Mouse (Mus musculus) heart, adult 8-10 months (tissue): ENCODE measurements around the gene Igf1r. TPM values are rescaled to one million over a fixed set of nuclear protein-coding genes. Genes with fewer than 3 reads are reported as not detected.
A peak's percentile ranks its signal among the peaks of the same experiment; 100 is the strongest.

Experiments
- DNase-seq: peaks from one replicate; pipeline ENCODE4 v3.0.0; 2022; ENCODE audit warnings: low spot score
- total RNA-seq, 4 experiments: library from RNA; stranded (reverse); gene quantifications; 2 replicates each; pipeline ENCODE4 v1.2.4; 2022

The Igf1r gene
- 10 to 100 TPM; 10.3 to 17.3 (median 14.4) TPM for total RNA-seq

DNA sequence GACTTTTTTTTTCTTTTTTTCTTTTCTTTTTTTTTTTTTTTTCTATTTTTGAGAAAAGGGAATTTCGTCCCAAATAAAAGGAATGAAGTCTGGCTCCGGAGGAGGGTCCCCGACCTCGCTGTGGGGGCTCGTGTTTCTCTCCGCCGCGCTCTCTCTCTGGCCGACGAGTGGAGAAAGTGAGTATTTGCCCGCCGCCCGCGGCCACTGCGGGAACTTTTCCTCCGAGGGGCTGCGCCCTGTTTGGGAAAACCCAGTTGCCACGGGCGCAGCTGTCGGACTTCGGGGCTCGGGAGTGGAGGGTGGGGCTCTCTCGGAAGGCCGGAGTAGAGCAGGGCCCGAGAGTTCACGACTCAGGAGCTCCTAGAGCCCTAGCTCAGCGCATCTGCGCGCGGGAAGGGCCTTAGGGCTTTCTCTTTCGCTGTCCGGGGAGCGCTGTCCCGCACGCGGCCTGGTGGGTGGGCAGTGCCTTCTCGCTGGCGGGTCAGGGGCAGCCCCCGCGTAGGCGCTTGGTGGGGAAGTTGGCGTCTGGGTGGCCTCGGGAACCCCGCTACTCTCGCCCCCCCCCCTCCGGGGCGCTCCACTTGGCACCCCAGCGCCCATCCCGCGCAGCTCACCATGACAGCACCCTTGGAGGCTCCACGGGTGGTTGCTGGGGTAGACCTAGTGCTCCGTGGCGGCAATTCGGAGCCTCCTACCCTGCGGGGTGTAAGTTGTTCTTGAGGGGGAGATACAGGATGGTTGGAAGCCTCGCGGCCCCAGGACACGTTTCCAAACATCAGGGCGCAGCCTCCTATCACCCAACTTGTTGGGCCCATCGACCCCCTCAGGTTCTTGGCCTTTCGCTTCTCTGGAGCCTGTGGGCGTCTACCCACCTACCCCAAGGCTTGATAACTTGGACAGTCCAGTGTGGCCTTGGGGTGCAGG, at the start of gene Igf1r:
Gene Igf1r, plus strand, starts transcription at position 51 of the 924 bp plus-strand sequence.
- peak; percentile 29 for DNase-seq

DNA sequence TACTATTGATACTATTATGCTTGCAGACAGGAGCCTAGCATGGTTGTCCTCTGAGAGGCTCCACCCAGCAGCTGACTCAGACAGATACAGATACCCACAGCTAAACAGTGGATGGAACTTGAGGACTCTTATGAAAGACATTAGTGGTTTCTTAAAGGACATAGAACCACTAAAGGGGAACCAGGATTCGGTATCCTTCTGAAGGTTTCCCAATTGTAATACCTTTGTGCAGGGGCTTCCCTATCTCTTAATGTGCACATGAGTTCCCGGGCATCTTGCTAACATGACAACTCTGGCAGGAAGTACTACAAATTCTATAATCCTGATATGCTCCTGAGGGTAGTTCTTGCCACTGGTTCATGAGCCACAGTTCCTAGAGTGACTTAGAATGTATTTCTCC, 46.3 kb upstream of the Igf1r start:
- no peak for DNase-seq

DNA sequence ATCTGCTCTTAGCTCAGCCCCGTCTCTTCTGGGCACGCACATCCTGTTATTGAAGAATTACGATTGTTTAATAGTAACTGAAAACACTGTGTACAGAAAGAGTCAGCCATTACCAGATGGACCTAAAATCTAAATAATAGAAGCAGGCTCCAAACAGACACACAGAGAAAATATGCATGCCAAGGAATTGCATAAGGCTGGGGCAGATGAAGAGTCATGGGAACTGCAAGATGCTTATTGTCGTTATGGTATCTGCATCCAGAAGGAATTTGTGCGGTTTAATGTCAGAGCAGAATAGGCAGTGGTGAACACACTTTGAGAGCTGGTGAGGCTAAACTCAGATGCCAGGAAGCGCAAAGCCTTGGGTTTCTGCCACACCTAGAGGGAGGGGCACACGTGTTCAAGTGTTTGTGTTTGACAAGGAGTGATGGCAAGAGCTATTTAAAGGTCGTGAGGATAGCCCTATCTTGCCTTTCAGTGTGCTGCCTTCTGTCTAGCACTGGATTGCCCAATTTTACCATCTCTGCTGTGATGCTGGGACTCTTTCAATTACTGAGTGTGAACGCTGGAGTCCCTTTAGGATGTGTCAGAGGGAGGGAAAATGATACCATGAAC, 44.7 kb upstream of the Igf1r start:
- no peak for DNase-seq

DNA sequence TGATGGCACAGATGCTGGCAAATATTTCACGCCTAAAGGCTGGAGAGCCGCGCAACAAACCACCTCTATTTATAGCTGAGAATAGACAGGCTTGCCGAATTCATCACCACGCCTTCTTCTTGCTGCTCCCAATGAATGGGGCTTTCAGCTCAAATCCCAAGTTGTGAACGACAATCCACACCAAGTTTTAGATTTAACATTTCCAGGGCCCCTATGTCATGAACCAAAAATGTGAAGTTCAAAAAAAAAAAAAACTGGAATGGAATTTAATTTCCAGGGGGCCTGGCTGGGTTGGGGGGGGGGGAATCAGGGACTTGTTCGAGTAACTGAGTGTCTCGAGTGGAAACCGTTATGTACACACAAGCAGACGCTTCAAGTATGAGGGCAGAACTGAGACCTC, 42.1 kb upstream of the Igf1r start:
- peak; percentile 11 for DNase-seq

DNA sequence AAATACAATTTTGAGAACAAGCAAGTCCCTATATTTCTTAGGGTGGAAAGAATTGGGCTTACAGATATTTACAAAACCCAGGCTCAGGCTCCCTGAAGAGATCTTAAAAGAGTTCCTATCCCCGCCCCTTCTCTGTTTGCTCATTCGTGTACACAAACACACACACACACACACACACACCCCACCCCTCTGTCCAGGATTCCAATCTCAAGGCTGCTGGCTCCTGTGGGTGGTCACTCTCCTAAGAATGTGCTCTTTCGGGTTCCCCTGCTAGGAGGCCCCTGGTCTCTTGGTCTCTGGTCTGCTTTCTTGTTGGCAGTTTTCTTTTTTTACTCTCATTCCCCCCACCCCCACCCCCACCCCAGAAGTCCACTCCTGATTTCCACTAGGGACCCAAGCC, 41.7 kb upstream of the Igf1r start:
- DNase-seq = no peak

DNA sequence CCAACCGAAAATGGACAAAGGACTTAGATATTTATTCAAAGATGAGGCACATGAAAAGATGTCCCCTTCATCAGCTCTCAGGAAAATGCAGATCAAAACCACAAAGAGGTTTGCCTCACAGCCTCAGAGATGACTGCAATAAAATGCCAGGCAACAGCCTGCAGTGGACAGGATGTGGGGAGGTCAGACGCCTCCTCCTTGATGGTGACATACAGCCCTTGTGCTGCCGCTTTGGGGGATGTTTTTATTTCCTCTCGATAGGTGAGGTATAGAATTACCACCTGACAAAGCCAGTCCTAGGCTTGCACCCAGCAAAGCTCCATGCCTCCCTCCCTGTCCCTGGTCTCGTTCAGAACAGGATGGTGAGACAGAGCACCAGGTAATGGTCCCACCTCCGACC, 40.8 kb upstream of the Igf1r start:
- no peak for DNase-seq

DNA sequence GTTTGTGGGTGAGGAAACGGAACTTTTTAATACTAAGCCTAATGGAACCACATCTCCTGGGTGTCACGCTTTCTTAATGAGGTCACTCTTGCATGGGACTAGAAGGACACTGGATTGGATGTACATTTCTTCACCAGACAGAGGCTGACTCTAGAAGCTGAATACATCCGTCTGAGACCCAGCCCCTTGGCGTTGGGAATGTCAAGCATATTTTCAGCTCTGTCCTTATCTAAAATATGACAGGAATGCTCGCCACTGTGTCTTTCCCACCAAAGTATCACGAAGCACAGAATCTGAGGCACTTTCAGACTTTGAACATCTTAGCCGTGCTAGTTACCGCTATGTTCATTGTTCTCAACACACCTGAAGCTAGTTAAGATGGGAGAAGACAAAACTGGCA, 35.7 kb upstream of the Igf1r start:
- no peak for DNase-seq

DNA sequence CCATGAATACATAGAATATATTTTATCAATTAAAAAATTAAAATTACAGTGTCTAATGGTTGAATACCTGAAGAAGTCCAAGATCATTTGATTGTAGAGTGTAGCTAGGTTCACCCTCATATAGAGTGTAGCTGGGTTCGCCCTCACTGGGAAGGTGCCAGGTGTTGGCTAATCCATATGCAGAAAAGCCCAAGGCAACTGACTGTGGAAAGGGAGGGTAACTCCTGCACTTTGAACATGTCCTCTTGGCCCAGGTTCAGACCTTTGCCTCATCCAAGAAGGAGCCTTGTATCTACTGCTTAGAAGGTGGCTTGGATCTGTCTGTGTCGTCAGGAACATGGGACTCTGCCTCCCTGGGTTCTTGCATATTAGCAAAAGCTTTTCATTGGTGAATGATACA, 34.9 kb upstream of the Igf1r start:
- no peak for DNase-seq

DNA sequence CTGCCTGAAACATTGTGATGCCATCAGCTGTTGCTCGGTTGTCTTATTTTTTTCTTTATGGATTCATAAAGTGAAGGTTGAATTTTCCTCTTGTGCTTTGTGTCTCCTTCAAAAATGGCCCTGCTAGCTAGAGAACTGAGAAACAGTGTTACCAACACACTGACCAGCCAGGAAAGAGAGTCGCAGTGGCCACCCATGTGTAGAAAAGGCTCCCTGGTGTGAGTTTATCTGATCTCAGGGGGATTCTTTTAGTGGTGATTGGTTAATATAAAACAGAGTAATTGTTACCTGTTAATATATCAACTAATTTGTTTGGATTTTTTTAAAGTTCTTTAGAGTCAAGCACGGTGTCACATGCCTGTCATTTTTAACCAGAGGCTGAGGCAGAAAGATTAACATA, 33.2 kb upstream of the Igf1r start:
- no peak for DNase-seq

DNA sequence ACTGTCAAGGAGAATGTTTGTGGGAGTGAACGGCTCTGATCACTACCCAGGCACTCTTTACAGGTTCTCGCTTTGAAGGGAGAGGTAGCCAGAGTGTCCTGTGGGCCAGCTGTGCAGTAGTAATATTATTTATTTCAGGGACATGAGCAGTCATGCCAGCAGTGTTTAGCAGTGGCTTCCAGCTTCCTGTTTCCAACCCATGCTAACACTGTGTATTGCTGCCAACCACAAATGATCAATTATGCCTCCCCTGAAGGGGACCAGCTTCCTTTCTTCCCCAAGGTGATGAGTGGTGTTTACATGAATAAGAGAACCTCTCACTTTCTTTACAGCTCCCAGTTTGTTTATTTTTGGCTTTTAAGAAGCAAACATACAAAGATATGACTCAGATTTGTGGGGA, 28.4 kb upstream of the Igf1r start:
- no peak for DNase-seq

DNA sequence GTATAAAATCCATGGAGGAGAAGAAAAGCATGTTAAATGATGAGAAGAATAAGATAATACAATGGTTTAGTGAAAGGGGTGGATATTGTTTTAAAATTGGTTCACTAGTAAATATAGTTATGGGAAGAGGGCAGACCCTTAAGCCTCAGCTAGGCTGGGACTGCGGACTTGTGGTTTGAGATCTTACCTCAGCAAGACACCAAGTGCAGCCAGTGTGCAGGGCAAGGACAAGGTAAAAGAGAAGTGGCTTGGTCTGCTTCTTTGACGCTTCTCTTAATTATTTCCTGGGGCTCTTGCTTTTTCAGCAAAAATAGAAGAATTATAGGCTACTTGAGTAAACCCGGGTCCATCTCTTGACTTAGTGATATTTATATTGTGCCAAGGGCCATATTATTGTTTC, 22.5 kb upstream of the Igf1r start:
- no peak for DNase-seq

DNA sequence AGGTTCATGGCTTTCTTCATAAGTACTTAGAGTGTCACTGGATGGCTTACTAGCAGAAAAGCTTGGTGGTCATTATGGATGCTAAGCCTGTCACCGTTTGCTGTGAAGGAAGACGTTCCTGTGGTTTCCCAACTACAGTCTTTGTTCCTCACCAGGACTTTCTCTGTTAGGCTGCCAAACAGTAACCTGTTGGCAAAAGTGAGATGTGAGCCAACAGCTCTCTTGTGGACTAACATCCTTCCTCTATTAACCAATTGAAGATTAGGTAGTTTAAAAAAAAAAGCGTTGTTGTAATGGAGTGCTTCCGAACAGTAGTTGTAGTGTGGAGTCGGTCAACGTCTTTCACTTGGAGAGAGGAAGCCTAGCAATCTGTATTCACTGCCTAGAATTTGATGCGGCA, 15.8 kb upstream of the Igf1r start:
- no peak for DNase-seq

DNA sequence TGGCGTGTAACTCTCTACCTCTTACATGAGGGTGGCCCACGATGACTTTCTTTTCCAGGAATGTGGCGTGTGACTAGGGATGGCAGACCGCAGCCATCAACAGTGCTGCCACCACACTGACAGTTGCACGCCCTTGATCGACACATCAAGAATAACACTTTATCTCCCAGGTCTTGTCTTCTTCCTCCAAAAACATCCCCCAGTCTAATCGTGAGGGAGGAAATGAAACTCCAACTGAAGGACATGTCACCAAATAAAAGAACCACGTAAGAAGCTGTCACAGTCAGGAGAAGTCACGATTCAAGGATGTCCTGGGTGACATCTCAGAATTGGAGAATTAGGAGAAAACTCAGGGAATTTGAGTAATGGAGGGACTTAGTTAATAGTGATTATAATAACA, 8.8 kb upstream of the Igf1r start:
- DNase-seq = no peak

DNA sequence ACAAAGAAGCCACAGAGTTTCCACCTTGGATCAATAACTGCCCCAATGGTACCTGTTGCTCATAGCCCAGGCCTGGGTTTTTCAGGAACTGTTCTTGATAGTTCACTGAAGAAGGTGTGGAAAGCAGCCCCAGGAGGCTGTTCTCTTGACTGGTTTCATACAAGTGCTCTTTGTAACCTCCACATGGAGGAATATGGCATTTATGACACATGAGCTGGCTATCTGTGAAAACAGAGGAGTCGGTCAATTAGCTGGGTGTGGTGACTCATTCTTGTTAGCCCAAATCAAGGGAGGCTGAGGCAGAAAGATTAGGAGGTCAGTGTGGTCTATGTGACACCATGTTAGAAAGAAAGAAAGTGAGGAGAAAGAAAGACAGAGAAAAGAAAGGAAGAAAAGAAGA, 5.7 kb upstream of the Igf1r start:
- no peak for DNase-seq

DNA sequence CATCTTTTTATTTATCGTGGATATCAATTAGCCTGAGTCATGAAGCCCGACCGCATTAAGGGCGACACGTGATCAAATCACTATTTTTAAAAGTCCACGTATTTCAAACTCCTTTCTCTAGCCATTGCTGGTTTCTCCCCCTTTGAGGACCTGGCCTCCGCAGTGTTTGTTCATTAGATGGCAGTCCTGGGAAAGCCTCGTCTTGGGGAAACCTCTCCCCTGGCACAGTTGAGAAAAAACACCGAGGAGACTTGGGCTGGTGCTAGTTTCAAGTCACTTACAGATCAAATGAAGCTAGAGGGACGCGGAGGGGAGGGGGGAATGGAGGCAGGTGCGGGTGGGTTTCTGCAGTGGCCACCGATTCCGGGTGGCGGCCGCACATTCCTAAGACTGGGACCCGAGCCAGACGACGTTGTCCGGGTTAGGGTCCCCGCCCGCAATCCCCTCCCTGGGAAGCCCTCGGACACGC, 2.2 kb upstream of the Igf1r start:
- no peak for DNase-seq

DNA sequence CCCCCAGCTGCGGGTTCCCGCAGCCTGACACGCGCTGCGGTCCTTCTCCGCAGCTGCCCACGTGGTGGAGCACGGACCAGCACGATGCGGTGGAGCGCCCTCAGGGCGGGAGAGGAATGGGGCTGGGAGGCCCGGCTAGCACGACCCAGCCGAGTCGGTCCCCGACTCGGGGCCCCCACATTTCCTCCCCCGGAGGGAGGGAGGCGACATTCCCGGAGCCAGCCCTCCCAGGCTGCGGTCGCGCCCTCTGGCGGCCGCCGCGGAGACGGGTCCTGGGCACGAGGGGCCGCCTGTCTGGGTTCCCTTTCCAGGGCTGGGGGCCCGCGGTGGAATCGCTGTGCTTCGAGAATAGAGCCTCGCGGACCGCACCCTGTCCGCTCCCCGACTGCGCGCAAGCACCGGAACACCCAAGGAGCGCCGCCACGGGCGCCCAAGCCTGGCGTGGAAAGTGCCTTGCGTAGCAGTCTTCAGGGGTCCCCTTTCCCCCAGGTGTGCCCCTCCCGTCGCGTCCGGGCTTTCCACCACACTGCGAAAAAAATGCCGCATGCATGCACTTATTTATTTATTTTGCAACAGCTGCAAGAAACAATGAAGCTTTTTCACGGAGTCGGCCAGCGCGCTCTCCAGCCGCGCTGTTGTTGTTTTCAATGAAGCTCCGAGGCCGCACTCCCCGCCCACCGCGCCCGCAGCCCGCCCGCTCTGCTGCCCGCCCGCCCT, 1.7 kb upstream of the Igf1r start:
- peak; percentile 68 for DNase-seq

DNA sequence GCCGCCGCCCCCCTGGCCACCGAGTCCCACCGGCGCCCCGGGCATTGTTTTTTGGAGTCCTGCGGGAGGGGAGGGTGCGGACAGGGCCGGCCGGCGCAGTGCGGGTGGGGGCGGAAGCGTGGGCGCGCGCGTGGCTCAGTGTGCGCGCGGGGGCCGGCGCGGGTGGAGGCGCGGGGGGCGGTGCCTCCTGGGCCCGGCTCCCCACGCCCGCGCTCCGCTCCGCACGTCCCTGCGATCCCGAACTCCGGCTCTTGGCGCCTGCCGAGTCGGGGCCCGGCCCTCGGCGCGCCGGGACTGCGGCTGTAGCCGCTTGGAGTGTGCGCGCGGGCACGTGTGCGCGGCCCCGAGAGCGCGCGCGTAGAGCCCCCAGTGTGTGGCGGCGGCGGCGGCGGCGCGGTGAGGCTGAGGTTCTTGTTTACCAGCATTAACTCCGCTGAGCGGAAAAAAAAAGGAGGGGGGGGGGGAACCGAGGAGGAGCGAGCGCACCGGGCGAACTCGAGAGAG, 1.0 kb upstream of the Igf1r start:
- DNase-seq = peak; percentile 96

DNA sequence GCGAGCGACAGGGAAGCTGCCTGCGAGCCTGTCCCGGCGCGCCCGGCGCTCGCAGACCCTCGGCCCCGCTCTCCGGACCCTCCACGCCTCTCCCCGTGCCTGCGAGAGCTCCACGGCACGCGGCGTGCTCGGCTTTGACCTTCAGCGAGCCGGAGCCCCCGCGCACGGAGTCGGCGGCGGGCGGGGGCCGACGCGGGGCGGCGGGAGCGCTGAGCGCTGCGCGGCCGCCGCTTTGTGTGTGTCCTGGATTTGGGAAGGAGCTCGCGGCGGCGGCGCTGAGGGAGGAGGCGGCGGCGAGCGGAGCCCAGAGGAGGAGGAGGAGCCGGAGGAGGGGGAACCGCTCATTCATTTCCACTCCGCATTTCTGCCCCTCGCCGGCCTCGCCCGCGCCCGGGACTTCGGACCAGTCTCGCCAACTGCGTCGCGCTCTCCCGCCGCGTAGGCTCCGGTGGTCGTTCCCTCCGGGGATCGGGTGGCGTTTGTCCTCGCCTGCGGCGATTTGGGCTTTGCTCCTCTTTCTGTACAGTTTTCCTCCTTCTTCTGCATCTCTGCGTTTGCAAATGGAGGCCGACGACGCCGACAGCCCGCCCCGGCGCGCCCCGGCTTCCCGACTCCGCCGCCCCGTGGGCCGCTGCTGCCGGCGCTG, 468 bp upstream of the Igf1r start:
- DNase-seq = peak; percentile 68

DNA sequence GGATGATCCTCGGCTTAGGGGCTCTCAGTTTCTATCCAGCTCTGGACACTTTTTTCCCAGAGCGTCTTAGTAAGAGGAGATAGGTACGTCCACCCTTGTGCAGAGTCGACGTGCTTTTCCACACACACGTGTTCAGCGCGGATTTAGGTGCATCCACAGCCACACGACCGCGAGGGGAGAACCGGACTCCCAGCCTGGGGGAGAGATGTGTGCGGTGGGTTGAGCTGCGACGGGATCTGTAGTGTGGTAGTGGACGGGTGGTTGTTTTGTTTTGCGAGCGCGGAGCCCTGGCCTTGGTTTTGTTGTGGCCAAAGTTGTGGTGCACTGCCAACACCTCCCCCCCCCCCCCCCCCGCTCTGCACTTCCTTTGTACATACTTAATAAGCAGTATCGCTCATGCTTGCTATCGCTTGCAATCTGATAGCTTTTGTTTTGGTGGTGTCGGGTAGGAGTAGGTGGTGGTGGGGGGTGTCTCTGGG, 1.2 kb downstream of the Igf1r start:
- no peak for DNase-seq

DNA sequence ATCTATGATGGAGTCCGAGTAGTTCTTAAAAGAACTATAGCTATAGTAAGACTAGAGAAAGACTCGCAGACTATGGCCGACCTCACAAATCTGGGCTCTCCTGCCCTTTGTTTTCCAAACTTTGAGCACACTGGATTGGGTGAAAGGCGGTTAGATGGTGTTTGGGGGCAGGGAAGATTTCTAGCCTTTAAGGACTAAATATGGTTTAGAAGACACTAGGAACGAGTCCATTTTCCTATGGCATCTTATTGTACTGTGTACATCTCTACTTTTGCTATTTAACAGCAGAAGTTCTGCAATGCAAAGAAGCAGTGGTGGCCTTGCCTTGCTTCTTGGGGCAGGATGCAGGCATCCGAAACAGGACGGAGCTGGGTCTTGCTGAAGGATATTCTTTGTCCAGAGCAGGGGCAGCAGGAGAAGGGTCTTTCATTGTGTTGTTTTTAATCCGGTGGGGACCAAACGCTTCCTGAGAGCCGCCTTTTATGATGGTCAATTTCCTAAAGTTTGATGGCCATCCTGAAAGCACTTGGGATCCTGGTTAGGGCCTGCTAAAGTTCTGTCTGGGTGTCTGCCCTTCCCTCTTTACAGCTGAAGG, 2.1 kb downstream of the Igf1r start:
- no peak for DNase-seq

DNA sequence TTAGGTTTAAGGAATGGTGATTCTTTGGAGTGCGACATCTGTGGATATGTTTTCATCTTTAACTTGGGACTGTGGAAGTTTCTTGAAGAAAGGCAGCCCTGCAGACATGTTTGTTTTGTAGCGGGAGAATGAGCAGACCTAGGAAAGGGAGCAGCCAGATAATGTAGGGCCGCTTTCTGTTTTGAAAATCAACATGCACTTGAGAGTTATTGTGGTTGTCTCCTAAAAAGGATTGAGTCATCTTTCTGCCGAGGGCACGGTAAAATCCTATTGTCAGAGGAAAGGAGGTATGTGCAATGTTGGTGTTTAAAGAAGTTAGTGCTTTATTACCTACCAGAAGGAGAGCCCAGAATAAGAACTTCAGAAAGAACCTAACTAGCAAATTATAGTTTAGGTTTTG, 2.6 kb downstream of the Igf1r start:
- no peak for DNase-seq
